Mouse (Mus musculus) CD4-positive, CD25-positive, alpha-beta regulatory T cell, adult 2 months (primary cell): ENCODE data around the gene Bbs9.

Experiments
- DNase-seq: peaks from one replicate; pipeline ENCODE4 v3.0.0-alpha.2; 2012; ENCODE audit warnings: low read depth, low spot score

The Bbs9 gene

GRCm38 (mm10) chr9:22690234-22690633, 214.7 kb downstream of the Bbs9 start:
- no peak for DNase-seq

GRCm38 (mm10) chr9:22695392-22695791, 219.9 kb downstream of the Bbs9 start:
- DNase-seq, result peak; percentile 50

- DNase-seq, result no peak
Measured at GRCm38 (mm10) chr9:22696809-22697374, 221.4 kb downstream of the Bbs9 start.

- DNase-seq, result no peak
Measured at GRCm38 (mm10) chr9:22697811-22698210, 222.3 kb downstream of the Bbs9 start.

GRCm38 (mm10) chr9:22698501-22698900, 223.0 kb downstream of the Bbs9 start:
- no peak for DNase-seq

- no peak for DNase-seq
Measured at GRCm38 (mm10) chr9:22702065-22702611, 226.6 kb downstream of the Bbs9 start.

GRCm38 (mm10) chr9:22702812-22703367, 227.4 kb downstream of the Bbs9 start:
- no peak for DNase-seq

- DNase-seq, result peak; percentile 40
Measured at GRCm38 (mm10) chr9:22703541-22703940, 228.0 kb downstream of the Bbs9 start.

GRCm38 (mm10) chr9:22707166-22707913, 231.8 kb downstream of the Bbs9 start:
- DNase-seq, result no peak

- DNase-seq, result peak; percentile 48
Measured at GRCm38 (mm10) chr9:22708970-22709726, 233.6 kb downstream of the Bbs9 start.

GRCm38 (mm10) chr9:22710032-22710431, 234.5 kb downstream of the Bbs9 start:
- DNase-seq, result no peak

- no peak for DNase-seq
Measured at GRCm38 (mm10) chr9:22711339-22711738, 235.8 kb downstream of the Bbs9 start.

GRCm38 (mm10) chr9:22712743-22713142, 237.2 kb downstream of the Bbs9 start:
- no peak for DNase-seq

GRCm38 (mm10) chr9:22713286-22713685, 237.8 kb downstream of the Bbs9 start:
- peak; percentile 59 for DNase-seq

GRCm38 (mm10) chr9:22717583-22717982, 242.1 kb downstream of the Bbs9 start:
- DNase-seq, result no peak

GRCm38 (mm10) chr9:22718174-22718823, 242.8 kb downstream of the Bbs9 start:
- no peak for DNase-seq

GRCm38 (mm10) chr9:22732646-22733045, 257.1 kb downstream of the Bbs9 start:
- DNase-seq, result no peak

- DNase-seq, result no peak
Measured at GRCm38 (mm10) chr9:22734954-22735353, 259.4 kb downstream of the Bbs9 start.

GRCm38 (mm10) chr9:22735385-22735784, 259.9 kb downstream of the Bbs9 start:
- no peak for DNase-seq

- DNase-seq, result no peak
Measured at GRCm38 (mm10) chr9:22737893-22738292, 262.4 kb downstream of the Bbs9 start.

- DNase-seq, result no peak
Measured at GRCm38 (mm10) chr9:22738861-22739260, 263.3 kb downstream of the Bbs9 start.
